Comparison of ENCODE assay signal across 8 mouse cellular contexts in genomic region chr14:55933586-55933985, GRCm38 (mm10). TPM values are rescaled to one million over a fixed set of nuclear protein-coding genes. Genes with fewer than 3 reads are reported as not detected.
DNase-seq lines count a peak whose midpoint lies in the region; ATAC-seq lines count a peak whose summit lies in the region.

No protein-coding gene starts in this region.

- no peak overlapping the region for H3K9ac ChIP-seq in midbrain, embryonic 14.5 days (replicated peaks; ENCODE audit: low read length)
- no peak overlapping the region for H3K9ac ChIP-seq in midbrain, embryonic 13.5 days (replicated peaks)
- H3K9ac ChIP-seq in heart, embryonic 13.5 days, result peak overlapping the region; percentile 50; the same call in 1 of the 2 replicates
- H3K9ac ChIP-seq in stomach, embryonic 16.5 days (ENCODE audit: low read length), result no peak overlapping the region; the same call in 1 of the 2 replicates
- no peak overlapping the region for H3K9ac ChIP-seq in forebrain, embryonic 13.5 days

- no peaks in the 10 kb centered on the region for H3K4me1 ChIP-seq in midbrain, embryonic 14.5 days (ENCODE audit: control insufficient read depth, insufficient read depth, low read length)
- no peaks in the 10 kb centered on the region for H3K4me1 ChIP-seq in midbrain, embryonic 13.5 days (replicated peaks)
- peaks cover 11% of the 10 kb centered on the region; the same call in 1 of the 2 replicates for H3K4me1 ChIP-seq in heart, embryonic 13.5 days
- H3K4me1 ChIP-seq in stomach, embryonic 16.5 days (ENCODE audit: control insufficient read depth, insufficient read depth, low read length), result no peaks in the 10 kb centered on the region
- H3K4me1 ChIP-seq in forebrain, embryonic 13.5 days, result no peaks in the 10 kb centered on the region

- no peaks in the 10 kb centered on the region for H3K27me3 ChIP-seq in midbrain, embryonic 14.5 days (ENCODE audit: control insufficient read depth, insufficient read depth, low read length)
- no peaks in the 10 kb centered on the region for H3K27me3 ChIP-seq in midbrain, embryonic 13.5 days
- H3K27me3 ChIP-seq in heart, embryonic 13.5 days (replicated peaks), result no peaks in the 10 kb centered on the region
- no peaks in the 10 kb centered on the region for H3K27me3 ChIP-seq in stomach, embryonic 16.5 days (ENCODE audit: control insufficient read depth, insufficient read depth, low read length)
- H3K27me3 ChIP-seq in forebrain, embryonic 13.5 days, result no peaks in the 10 kb centered on the region

- H3K9me3 ChIP-seq in midbrain, embryonic 14.5 days (ENCODE audit: control insufficient read depth, low read length), result no peaks in the 10 kb centered on the region
- no peaks in the 10 kb centered on the region for H3K9me3 ChIP-seq in midbrain, embryonic 13.5 days
- H3K9me3 ChIP-seq in heart, embryonic 13.5 days, result peaks cover 6% of the 10 kb centered on the region; the same call in 1 of the 2 replicates
- H3K9me3 ChIP-seq in stomach, embryonic 16.5 days (replicated peaks; ENCODE audit: control insufficient read depth, low read length), result no peaks in the 10 kb centered on the region
- no peaks in the 10 kb centered on the region for H3K9me3 ChIP-seq in forebrain, embryonic 13.5 days (replicated peaks)

- no peak overlapping the region for H3K4me2 ChIP-seq in midbrain, embryonic 14.5 days (ENCODE audit: low read length)
- no peak overlapping the region for H3K4me2 ChIP-seq in midbrain, embryonic 13.5 days (replicated peaks)
- H3K4me2 ChIP-seq in heart, embryonic 13.5 days, result peak overlapping the region; percentile 36
- H3K4me2 ChIP-seq in stomach, embryonic 16.5 days (ENCODE audit: low read depth, low read length), result peak overlapping the region; percentile 12; the same call in 1 of the 2 replicates
- no peak overlapping the region for H3K4me2 ChIP-seq in forebrain, embryonic 13.5 days

- peak; percentile 2 for DNase-seq in midbrain, embryonic 14.5 days
- DNase-seq in kidney, postnatal 25 days, result peak; percentile 48 to 74
- DNase-seq in testis, postnatal 10 days (ENCODE audit: low spot score), result no peak
- no peak for DNase-seq in left cerebral cortex, adult 11 months (ENCODE audit: low spot score)

- H3K27ac ChIP-seq in midbrain, embryonic 14.5 days (replicated peaks; ENCODE audit: low read depth, low read length), result no peak overlapping the region
- no peak overlapping the region for H3K27ac ChIP-seq in midbrain, embryonic 13.5 days
- H3K27ac ChIP-seq in heart, embryonic 13.5 days (replicated peaks), result 0 out of 2 replicates have a peak overlapping the region, but pooled peaks have one; percentile 24
- no peak overlapping the region for H3K27ac ChIP-seq in stomach, embryonic 16.5 days (ENCODE audit: low read length)
- H3K27ac ChIP-seq in forebrain, embryonic 13.5 days, result no peak overlapping the region

- ATAC-seq in midbrain, embryonic 14.5 days (ENCODE audit: low FRiP score, low TSS enrichment), result no peak
- no peak for ATAC-seq in midbrain, embryonic 13.5 days
- ATAC-seq in heart, embryonic 13.5 days (ENCODE audit: extremely low read depth, insufficient number of reproducible peaks, low FRiP score, low TSS enrichment), result no peak
- no peak for ATAC-seq in stomach, embryonic 16.5 days (ENCODE audit: insufficient read depth, low FRiP score)
- ATAC-seq in forebrain, embryonic 13.5 days, result no peak

- 67% methylated on average over 7 of the region's 7 CpGs for WGBS in midbrain, embryonic 14.5 days
- 69% methylated on average over 7 of the region's 7 CpGs for WGBS in midbrain, embryonic 13.5 days
- WGBS in heart, embryonic 13.5 days, result 30% methylated on average over 7 of the region's 7 CpGs
- WGBS in stomach, embryonic 16.5 days, result 25% methylated on average over 7 of the region's 7 CpGs
- WGBS in forebrain, embryonic 13.5 days, result 63% methylated on average over 7 of the region's 7 CpGs

- no peak overlapping the region for H3K4me3 ChIP-seq in midbrain, embryonic 14.5 days (replicated peaks; ENCODE audit: low read depth, low read length)
- H3K4me3 ChIP-seq in midbrain, embryonic 13.5 days (replicated peaks), result no peak overlapping the region
- no peak overlapping the region for H3K4me3 ChIP-seq in heart, embryonic 13.5 days
- H3K4me3 ChIP-seq in stomach, embryonic 16.5 days (replicated peaks; ENCODE audit: low read length), result no peak overlapping the region
- no peak overlapping the region for H3K4me3 ChIP-seq in forebrain, embryonic 13.5 days

- H3K36me3 ChIP-seq in midbrain, embryonic 14.5 days (ENCODE audit: control insufficient read depth, insufficient read depth, low read length), result no peaks in the 10 kb centered on the region
- no peaks in the 10 kb centered on the region for H3K36me3 ChIP-seq in midbrain, embryonic 13.5 days
- H3K36me3 ChIP-seq in heart, embryonic 13.5 days, result no peaks in the 10 kb centered on the region
- H3K36me3 ChIP-seq in stomach, embryonic 16.5 days (ENCODE audit: control insufficient read depth, insufficient read depth, low read length), result no peaks in the 10 kb centered on the region
- no peaks in the 10 kb centered on the region for H3K36me3 ChIP-seq in forebrain, embryonic 13.5 days (ENCODE audit: poor library complexity, severe bottlenecking)

RNA-seq across cellular contexts. Expression of gene Cma1, which starts 10.9 kb away (rescaled TPM):
- polyA plus RNA-seq in midbrain, embryonic 14.5 days (2014; fragmentation: Nextera tagmentation; extraction: Ambion mirVana), result 0.26 TPM in 1 of 2 replicates, not detected in the other
- not detected in 2 replicates for polyA plus RNA-seq in midbrain, embryonic 13.5 days (2015; fragmentation: Nextera tagmentation; extraction: Ambion mirVana)
- 0.78 and 0.86 TPM in 2 replicates for polyA plus RNA-seq in heart, embryonic 13.5 days (2015; fragmentation: Nextera tagmentation; extraction: Ambion mirVana)
- 18.9 and 33.3 TPM in 2 replicates for polyA plus RNA-seq in stomach, embryonic 16.5 days (2015; fragmentation: Nextera tagmentation; extraction: Ambion mirVana)
- polyA plus RNA-seq in forebrain, embryonic 13.5 days (2015; fragmentation: Nextera tagmentation; extraction: Ambion mirVana), result not detected in 2 replicates

RNA-seq across cellular contexts. Expression of gene Cma2, which starts 17.2 kb away (rescaled TPM):
- not detected in 2 replicates for polyA plus RNA-seq in midbrain, embryonic 14.5 days (2014; fragmentation: Nextera tagmentation; extraction: Ambion mirVana)
- not detected in 2 replicates for polyA plus RNA-seq in midbrain, embryonic 13.5 days (2015; fragmentation: Nextera tagmentation; extraction: Ambion mirVana)
- polyA plus RNA-seq in heart, embryonic 13.5 days (2015; fragmentation: Nextera tagmentation; extraction: Ambion mirVana), result not detected in 2 replicates
- polyA plus RNA-seq in stomach, embryonic 16.5 days (2015; fragmentation: Nextera tagmentation; extraction: Ambion mirVana), result not detected in 2 replicates
- polyA plus RNA-seq in forebrain, embryonic 13.5 days (2015; fragmentation: Nextera tagmentation; extraction: Ambion mirVana), result not detected in 2 replicates

RNA-seq across cellular contexts. Expression of gene Sdr39u1, which starts 33.5 kb away (rescaled TPM):
- 125 and 142 TPM in 2 replicates for polyA plus RNA-seq in midbrain, embryonic 14.5 days (2014; fragmentation: Nextera tagmentation; extraction: Ambion mirVana)
- 89.4 and 92.5 TPM in 2 replicates for polyA plus RNA-seq in midbrain, embryonic 13.5 days (2015; fragmentation: Nextera tagmentation; extraction: Ambion mirVana)
- 48.2 and 51.6 TPM in 2 replicates for polyA plus RNA-seq in heart, embryonic 13.5 days (2015; fragmentation: Nextera tagmentation; extraction: Ambion mirVana)
- 65.5 and 66.5 TPM in 2 replicates for polyA plus RNA-seq in stomach, embryonic 16.5 days (2015; fragmentation: Nextera tagmentation; extraction: Ambion mirVana)
- polyA plus RNA-seq in forebrain, embryonic 13.5 days (2015; fragmentation: Nextera tagmentation; extraction: Ambion mirVana), result 71.0 and 72.3 TPM in 2 replicates

RNA-seq across cellular contexts. Expression of gene Khnyn, which starts 48.8 kb away (rescaled TPM):
- 6.5 and 7.1 TPM in 2 replicates for polyA plus RNA-seq in midbrain, embryonic 14.5 days (2014; fragmentation: Nextera tagmentation; extraction: Ambion mirVana)
- polyA plus RNA-seq in midbrain, embryonic 13.5 days (2015; fragmentation: Nextera tagmentation; extraction: Ambion mirVana), result 10.1 and 11.1 TPM in 2 replicates
- polyA plus RNA-seq in heart, embryonic 13.5 days (2015; fragmentation: Nextera tagmentation; extraction: Ambion mirVana), result 9.5 and 9.8 TPM in 2 replicates
- polyA plus RNA-seq in stomach, embryonic 16.5 days (2015; fragmentation: Nextera tagmentation; extraction: Ambion mirVana), result 18.5 and 21.7 TPM in 2 replicates
- polyA plus RNA-seq in forebrain, embryonic 13.5 days (2015; fragmentation: Nextera tagmentation; extraction: Ambion mirVana), result 9.6 and 10.8 TPM in 2 replicates

RNA-seq across cellular contexts. Expression of gene Cbln3, which starts 49.4 kb away (rescaled TPM):
- 0.19 and 0.20 TPM in 2 replicates for polyA plus RNA-seq in midbrain, embryonic 14.5 days (2014; fragmentation: Nextera tagmentation; extraction: Ambion mirVana)
- 0.23 and 0.26 TPM in 2 replicates for polyA plus RNA-seq in midbrain, embryonic 13.5 days (2015; fragmentation: Nextera tagmentation; extraction: Ambion mirVana)
- polyA plus RNA-seq in heart, embryonic 13.5 days (2015; fragmentation: Nextera tagmentation; extraction: Ambion mirVana), result 0.27 and 0.31 TPM in 2 replicates
- polyA plus RNA-seq in stomach, embryonic 16.5 days (2015; fragmentation: Nextera tagmentation; extraction: Ambion mirVana), result 0.45 and 0.66 TPM in 2 replicates
- polyA plus RNA-seq in forebrain, embryonic 13.5 days (2015; fragmentation: Nextera tagmentation; extraction: Ambion mirVana), result 0.08 and 0.18 TPM in 2 replicates

Comparison
In these comparisons a context has a peak if more than half of its experiments do, and no peak if none do; other contexts are left out.
1. DNase-seq: peak in midbrain, embryonic 14.5 days (single experiment) and kidney, postnatal 25 days (2 of 2); none in testis, postnatal 10 days (single experiment) and left cerebral cortex, adult 11 months (single experiment).
2. H3K4me2 ChIP-seq: peak in heart, embryonic 13.5 days (single experiment) and stomach, embryonic 16.5 days (single experiment); none in midbrain, embryonic 14.5 days (single experiment), midbrain, embryonic 13.5 days (single experiment) and forebrain, embryonic 13.5 days (single experiment).
3. RNA of gene Cma1, which starts 10.9 kb away (polyA plus RNA-seq): 18.9 to 33.3 TPM in stomach, embryonic 16.5 days; 0.78 to 0.86 TPM in heart, embryonic 13.5 days, 0.26 TPM in midbrain, embryonic 14.5 days, not detected in midbrain, embryonic 13.5 days and not detected in forebrain, embryonic 13.5 days; every median in the first group is over 10 times any median in the second.